Mouse (Mus musculus) left cerebral cortex, adult 18-20 months (tissue): ENCODE results near the gene Tnfrsf18. TPM values are rescaled to one million over a fixed set of nuclear protein-coding genes. Genes with fewer than 3 reads are reported as not detected.

Experiments used
- DNase-seq, 2 experiments: peaks; one replicate each; pipeline ENCODE4 v3.0.0; 2021 to 2022; ENCODE audit warnings: low spot score in 2 of 2, mixed read lengths in 1 of 2
- total RNA-seq, 2 experiments: library from RNA; stranded (reverse); gene quantifications; 2 replicates each; pipeline ENCODE4 v1.2.3; 2021

Tnfrsf18 gene
- total RNA-seq, 2 experiments from 2014 or later: not detected

- DNase-seq: peak; percentile 66 to 77
Measured at GRCm38 (mm10) chr4:156031593-156032391, 5.8 kb downstream of the Tnfrsf18 start.

GRCm38 (mm10) chr4:156032856-156033255 lies 6.9 kb downstream of the Tnfrsf18 start:
- DNase-seq: peak in 1 of 2 experiments; percentile 1

DNA sequence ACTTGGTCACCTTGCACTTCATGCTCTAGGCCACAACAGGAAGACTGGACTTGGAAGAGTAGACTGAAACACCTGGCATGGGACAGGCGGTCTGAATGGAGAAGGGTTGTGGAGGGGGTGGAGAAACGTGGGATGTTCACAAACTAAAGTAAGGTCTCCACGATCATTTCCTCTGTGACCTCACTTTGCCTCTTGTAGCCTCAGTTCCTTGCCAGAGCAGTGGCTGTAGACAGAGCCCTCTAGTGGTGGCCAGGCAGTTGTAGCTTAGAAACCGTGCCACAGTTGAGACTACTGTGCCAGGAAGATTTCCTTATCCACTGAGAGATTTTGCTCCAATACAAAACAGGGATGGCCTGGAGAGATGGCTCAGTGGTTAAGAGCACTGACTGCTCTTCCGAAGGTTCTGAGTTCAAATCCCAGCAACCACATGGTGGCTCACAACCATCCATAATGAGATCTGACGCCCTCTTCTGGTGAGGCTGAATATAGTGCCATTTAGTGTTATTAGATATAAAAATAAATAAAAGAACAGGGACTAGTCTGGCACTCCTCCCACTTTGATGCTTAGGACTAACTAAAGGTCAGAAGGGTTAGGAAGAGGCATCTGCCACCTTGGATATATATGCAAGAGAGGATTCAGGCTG lies 7.6 kb downstream of the Tnfrsf18 start:
- peak in 1 of 2 experiments; percentile 12 for DNase-seq

GRCm38 (mm10) chr4:156034301-156034700 lies 8.3 kb downstream of the Tnfrsf18 start:
- no peak for DNase-seq

DNA sequence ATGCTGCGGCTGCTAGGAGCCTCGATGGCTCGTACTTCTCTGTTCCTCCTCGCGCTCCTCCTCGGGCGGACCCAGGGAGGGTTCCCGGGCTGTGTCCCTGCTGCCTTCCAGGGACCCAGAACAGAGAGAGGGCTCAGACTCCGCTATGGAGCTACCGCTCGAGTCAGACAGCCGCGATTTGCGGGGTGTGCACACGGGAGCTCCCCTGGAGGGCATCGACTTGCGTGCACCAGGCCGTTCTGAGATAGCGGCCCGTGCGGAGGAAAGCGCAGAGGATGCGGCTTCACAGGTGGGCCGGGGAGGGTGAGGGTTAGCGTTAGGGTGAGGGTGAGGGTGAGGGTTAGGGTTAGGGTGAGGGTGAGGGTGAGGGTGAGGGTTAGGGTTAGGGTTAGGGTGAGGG lies 8.9 kb downstream of the Tnfrsf18 start:
- DNase-seq: no peak

DNA sequence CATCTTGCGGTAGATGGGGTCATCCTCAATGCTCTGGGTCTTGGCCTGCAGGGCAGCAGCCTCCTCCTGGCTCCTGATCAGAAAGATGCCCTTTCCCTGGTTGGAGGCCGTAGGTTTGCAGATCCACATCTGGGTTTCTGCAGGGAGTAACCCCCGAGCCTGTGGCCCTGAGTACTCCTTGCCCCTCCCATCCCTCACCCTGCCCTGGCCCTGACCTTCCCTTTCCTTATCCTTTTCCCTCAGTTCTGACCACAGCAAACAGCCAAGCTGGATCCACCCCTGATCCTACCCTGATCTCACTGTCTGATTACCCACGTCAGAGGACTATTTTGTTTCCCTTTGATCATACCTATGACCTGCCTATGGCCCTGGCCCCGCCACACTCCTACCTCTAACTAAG lies 18.8 kb downstream of the Tnfrsf18 start:
- no peak for DNase-seq

- no peak for DNase-seq
Measured at GRCm38 (mm10) chr4:156049779-156050178, 23.8 kb downstream of the Tnfrsf18 start.

DNA sequence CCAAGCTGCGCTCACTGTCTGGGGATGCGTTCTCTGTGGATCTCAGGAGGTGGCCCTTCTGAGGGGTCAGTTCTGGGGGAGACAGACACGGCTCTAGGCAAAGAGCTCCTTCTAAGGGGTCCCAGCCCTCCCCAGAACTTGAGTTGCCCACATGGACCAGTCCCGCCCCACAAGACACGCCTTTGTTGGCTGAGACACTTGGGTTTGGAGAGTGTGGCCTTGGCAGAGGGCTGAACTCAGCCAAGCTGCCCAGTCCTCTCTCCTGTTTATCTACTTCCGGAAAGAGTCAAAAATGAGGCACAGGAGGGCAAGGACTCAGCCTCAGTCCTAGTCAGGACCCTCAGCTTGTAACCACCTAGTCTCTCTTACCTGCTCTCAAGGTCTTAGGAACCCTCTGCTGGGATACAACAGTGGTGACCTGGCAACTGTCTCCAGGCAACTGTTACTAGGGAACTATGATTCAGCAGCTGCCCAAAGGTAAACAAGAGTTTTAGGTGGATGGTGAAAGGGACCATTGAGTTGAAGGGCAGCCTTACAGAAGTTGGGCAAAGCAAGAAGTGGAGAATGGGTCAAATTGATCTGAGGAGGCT lies 24.5 kb downstream of the Tnfrsf18 start:
- no peak for DNase-seq

GRCm38 (mm10) chr4:156053113-156053512 lies 27.1 kb downstream of the Tnfrsf18 start:
- DNase-seq: no peak

DNA sequence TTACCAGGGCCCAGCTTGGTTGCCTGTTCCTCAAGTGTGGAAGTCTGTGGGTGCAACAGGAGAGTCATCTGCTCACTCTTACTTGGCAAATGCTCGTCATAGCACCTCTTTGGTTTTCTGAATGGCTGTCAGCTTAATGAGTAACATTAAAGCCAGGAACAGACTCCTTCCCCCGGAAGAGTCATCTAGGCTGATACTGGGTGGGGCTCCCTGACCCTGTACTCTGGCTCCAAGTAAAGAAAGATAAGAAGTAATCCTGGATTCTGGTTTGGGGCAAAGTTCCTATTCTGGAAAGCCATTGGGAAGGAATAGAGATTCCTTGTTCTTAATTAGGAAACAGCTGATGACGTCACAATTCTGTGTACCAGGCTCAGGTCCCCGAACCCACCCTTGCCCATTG lies 28.2 kb downstream of the Tnfrsf18 start:
- no peak for DNase-seq

DNA sequence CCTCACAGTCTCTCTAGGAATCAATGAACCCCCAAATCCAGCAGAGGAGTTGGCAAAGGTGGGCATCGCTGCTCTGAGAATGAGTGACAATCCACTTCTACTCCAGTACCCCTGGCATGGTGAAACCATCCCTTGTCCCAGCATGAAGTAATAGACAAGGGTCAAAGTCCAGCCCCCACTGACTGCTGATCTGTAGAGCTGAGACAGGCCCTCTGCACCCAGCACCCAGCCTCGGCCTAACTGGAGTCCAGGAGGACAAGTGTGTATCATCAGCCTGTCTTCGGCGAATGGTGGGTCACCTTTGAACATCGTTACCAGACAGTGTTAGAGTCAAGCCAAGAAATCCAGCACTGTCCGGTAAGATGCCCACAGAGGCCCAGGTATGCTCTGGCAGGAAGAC lies 28.6 kb downstream of the Tnfrsf18 start:
- DNase-seq: no peak

DNA sequence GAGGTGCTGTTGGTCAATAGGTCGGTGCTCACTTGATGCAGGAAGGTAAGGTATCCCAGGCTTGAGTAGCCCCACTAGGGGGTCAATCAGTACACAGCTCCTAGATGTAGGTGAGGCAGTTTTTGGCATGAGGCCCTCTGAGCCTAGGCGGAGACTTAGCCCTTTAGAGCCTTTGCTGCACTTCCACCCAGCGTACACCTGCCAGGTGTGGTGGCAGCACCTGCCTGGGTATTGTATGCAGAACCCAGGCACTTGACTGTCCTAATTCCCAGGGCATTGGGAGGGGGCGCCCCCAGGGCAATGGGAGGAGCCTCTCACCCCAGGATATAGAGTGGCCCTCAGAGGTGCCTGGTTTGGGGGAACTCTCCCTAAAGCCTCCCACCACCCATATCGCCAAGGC lies 29.2 kb downstream of the Tnfrsf18 start:
- no peak for DNase-seq

GRCm38 (mm10) chr4:156057702-156058101 lies 31.7 kb downstream of the Tnfrsf18 start:
- no peak for DNase-seq

- DNase-seq: no peak
Measured at GRCm38 (mm10) chr4:156058826-156059225, 32.9 kb downstream of the Tnfrsf18 start.

- DNase-seq: no peak
Measured at GRCm38 (mm10) chr4:156059261-156059660, 33.3 kb downstream of the Tnfrsf18 start, which contains the start of gene Ttll10. TSS of gene Ttll10 (minus strand) at chr4:156059414.

DNA sequence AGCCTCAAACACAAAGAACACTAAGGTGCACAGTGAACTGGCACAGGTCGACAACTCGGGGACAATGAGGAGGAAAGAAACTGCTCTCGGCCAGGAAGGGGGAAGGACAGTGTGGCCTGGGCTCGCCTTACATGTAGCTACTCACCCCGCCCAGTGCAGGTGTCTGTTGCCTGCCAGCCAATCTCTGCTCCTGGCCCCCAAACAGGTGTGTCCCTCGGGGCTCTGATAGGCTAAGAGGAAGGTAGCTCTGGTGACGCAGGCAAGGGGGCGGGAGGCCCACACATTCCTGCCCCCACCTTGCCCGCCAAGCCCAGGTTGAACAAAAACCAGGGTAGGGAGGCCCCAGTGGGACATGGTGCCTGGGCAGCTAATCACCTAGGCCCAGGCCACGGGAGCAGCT lies 33.7 kb downstream of the Tnfrsf18 start:
- no peak for DNase-seq

GRCm38 (mm10) chr4:156063861-156064509 lies 38.0 kb downstream of the Tnfrsf18 start:
- DNase-seq: no peak

- no peak for DNase-seq
Measured at GRCm38 (mm10) chr4:156064510-156064897, 38.5 kb downstream of the Tnfrsf18 start.

DNA sequence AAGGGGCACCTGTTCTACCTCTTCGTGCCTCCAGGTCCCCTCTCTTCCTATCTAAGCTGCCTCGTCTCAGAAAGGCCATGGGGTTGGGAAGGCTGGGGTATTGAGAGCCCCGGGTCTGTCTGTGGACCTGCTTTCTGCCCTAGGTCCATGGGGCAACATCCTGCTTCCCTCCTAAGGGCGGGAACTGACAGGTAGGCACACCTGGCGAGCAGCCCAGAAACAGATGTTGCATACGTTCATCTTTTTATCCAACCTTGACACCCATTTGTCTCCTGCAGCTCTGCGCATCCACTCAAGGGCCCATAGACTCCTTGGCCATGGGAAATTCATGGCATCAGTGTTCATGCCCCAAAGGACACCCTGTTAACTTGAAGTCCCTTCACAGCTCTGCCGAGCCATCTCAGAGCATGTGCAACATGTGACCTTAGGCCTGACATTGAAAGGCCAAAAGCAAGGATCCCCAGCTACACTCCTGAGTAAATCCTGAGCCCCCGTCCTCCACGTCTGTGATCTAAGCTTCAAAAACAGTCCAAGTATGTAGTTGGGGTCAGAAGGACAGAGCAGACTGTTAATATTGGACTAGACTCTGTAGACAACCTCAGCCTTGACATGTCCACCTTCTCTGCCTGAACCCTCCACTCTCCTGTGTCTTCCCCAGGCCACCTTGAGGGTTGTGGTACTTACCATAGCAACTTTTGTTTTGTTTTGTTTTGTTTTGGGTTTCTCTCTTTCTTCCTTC lies 39.4 kb downstream of the Tnfrsf18 start:
- no peak for DNase-seq

DNA sequence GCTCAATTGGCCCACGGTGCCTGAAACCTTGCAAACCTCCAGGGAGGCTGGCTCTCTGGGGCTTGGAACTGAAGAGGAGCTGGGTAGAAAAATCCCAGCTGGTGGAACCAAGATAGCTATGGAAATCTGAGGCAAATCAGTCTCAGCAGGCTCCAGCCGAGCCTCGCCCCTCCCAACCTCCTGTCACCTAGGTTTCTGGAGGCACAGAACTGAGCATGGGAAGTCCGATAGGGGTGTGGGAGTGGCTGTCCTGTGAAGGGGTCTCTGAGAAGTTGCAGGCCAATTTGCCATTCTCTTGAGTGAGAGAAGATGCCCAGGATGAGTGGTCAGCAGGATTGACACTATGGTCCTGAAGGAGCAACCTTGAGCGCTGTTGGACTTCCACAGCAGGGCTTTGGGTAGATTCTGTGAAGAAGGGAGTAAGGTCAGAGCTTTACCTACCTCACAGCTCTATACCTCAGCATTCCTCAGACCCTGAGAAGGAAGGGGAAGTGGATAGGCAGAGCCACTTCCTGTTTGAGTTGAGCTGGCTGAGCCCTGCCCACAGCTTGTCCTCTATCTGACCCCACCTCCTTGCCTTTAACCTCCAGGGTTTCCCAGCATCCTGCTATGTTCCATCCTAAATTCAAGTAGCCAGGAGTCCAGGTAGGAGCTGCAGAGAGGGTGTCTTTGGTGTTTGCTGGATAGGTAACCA lies 41.4 kb downstream of the Tnfrsf18 start:
- no peak for DNase-seq
